24 mouse cellular contexts compared by ENCODE assay signal in genomic region chr1:110799157-110799764, GRCm38 (mm10).
DNase-seq lines count a peak whose midpoint lies in the region; ATAC-seq and TF ChIP-seq lines count a peak whose summit lies in the region.
"Had no signal": no experiment of that assay in that cellular context is flagged by ENCODE, and none has a peak within 500 bp of the region (broad histone marks: within the 10 kb centered on the region; RNA-seq: fewer than 3 reads in every experiment).

No protein-coding gene starts in this region.

- no peaks in the 10 kb centered on the region for H3K4me1 ChIP-seq in liver, embryonic 11.5 days (replicated peaks; ENCODE audit: control insufficient read depth, insufficient read depth, low read length)
- no peaks in the 10 kb centered on the region for H3K4me1 ChIP-seq in liver, postnatal 0 days (ENCODE audit: insufficient read depth)
- H3K4me1 ChIP-seq: embryonic facial prominence, embryonic 12.5 days; liver, embryonic 12.5 days had no signal

- DNase-seq in liver, embryonic 11.5 days (ENCODE audit: low spot score), result no peak
- DNase-seq in liver, postnatal 0 days, result no peak
- peak; percentile 33 for DNase-seq in embryo, embryonic 11 days
- DNase-seq in kidney, adult 9 months, result peak; percentile 50
- DNase-seq in kidney, postnatal 36 days, result peak; percentile 14 to 32
- DNase-seq in heart, postnatal 10 days, result no peak
- DNase-seq: adrenal gland, postnatal 36 days; B cell, adult 2 months; cerebellum, adult 11-12 months; cerebellum, postnatal 25 days; gastrocnemius, postnatal 14 days; heart, adult 2 months; heart, postnatal 4 days; lung, embryonic 14.5 days; lung, postnatal 36 days; thymus, adult 18-20 months had no signal

- WGBS in liver, embryonic 11.5 days, result 55% methylated on average over 5 of the region's 5 CpGs
- WGBS in liver, postnatal 0 days (ENCODE audit: insufficient replicate concordance), result 74% methylated on average over 5 of the region's 5 CpGs

- H3K4me2 ChIP-seq in liver, embryonic 11.5 days, result no peak overlapping the region
- H3K4me2 ChIP-seq in liver, postnatal 0 days (ENCODE audit: low read depth, low read length), result no peak overlapping the region
- H3K4me2 ChIP-seq: embryonic facial prominence, embryonic 12.5 days; liver, embryonic 12.5 days; lung, embryonic 14.5 days; midbrain, embryonic 11.5 days had no signal

- no peak for TF ChIP-seq EP300 in liver, postnatal 0 days (IDR thresholded peaks at IDR 0.05; ENCODE audit: low read depth)

- no peak for TF ChIP-seq CTCF in liver, postnatal 0 days (IDR thresholded peaks at IDR 0.05; ENCODE audit: low read depth)

- H3K27ac ChIP-seq in liver, embryonic 11.5 days (ENCODE audit: low read depth, low read length), result no peak overlapping the region
- no peak overlapping the region for H3K27ac ChIP-seq in liver, postnatal 0 days (ENCODE audit: low read depth)
- H3K27ac ChIP-seq: embryonic facial prominence, embryonic 12.5 days; heart, adult 2 months; liver, embryonic 12.5 days had no signal

- no peaks in the 10 kb centered on the region for H3K9me3 ChIP-seq in liver, embryonic 11.5 days (ENCODE audit: control insufficient read depth, low read length)
- no peaks in the 10 kb centered on the region for H3K9me3 ChIP-seq in liver, postnatal 0 days (ENCODE audit: low read length)
- H3K9me3 ChIP-seq: embryonic facial prominence, embryonic 12.5 days; liver, embryonic 12.5 days had no signal

- no peak overlapping the region for H3K9ac ChIP-seq in liver, embryonic 11.5 days (ENCODE audit: low read depth, low read length)
- no peak overlapping the region for H3K9ac ChIP-seq in liver, postnatal 0 days (replicated peaks)
- H3K9ac ChIP-seq: embryonic facial prominence, embryonic 12.5 days; liver, embryonic 12.5 days; lung, embryonic 14.5 days had no signal

- H3K27me3 ChIP-seq in liver, embryonic 11.5 days (replicated peaks; ENCODE audit: control insufficient read depth, insufficient read depth, low read length), result no peaks in the 10 kb centered on the region
- H3K27me3 ChIP-seq in liver, postnatal 0 days (ENCODE audit: insufficient read depth, low read length), result no peaks in the 10 kb centered on the region
- H3K27me3 ChIP-seq: embryonic facial prominence, embryonic 12.5 days; liver, embryonic 12.5 days had no signal

- H3K4me3 ChIP-seq in liver, embryonic 11.5 days (ENCODE audit: low read depth, low read length), result no peak overlapping the region
- no peak overlapping the region for H3K4me3 ChIP-seq in liver, postnatal 0 days (ENCODE audit: low read depth, low read length)
- H3K4me3 ChIP-seq: embryonic facial prominence, embryonic 12.5 days; erythroblast, embryonic 14.5 days; heart, adult 2 months; liver, embryonic 12.5 days had no signal

- intact Hi-C loops in heart, postnatal 10 days (cut with DNase I), result no loop called here

- no peaks in the 10 kb centered on the region for H3K36me3 ChIP-seq in liver, embryonic 11.5 days (ENCODE audit: control insufficient read depth, insufficient read depth, low read length)
- no peaks in the 10 kb centered on the region for H3K36me3 ChIP-seq in liver, postnatal 0 days (replicated peaks; ENCODE audit: insufficient read depth, low read length)
- H3K36me3 ChIP-seq: embryonic facial prominence, embryonic 12.5 days; liver, embryonic 12.5 days had no signal

- peak; percentile 41; the same call in 1 of the 2 replicates for ATAC-seq in liver, embryonic 11.5 days (replicated peaks; ENCODE audit: low FRiP score)
- ATAC-seq in liver, postnatal 0 days, result no peak
- ATAC-seq in granulocyte monocyte progenitor cell, adult 5-6 weeks (replicated peaks; ENCODE audit: poor library complexity, severe bottlenecking), result no peak
- ATAC-seq: forebrain, embryonic 14.5 days; hindbrain, embryonic 16.5 days; intestine, postnatal 0 days; liver, embryonic 12.5 days had no signal

Comparison
In these comparisons a context has a peak if more than half of its experiments do, and no peak if none do; other contexts are left out.
1. DNase-seq: peak in embryo, embryonic 11 days (single experiment), kidney, adult 9 months (single experiment) and kidney, postnatal 36 days (2 of 2); none in liver, embryonic 11.5 days (single experiment), liver, postnatal 0 days (single experiment) and heart, postnatal 10 days (0 of 2).